Mouse (Mus musculus) thymus, adult 2 months (tissue): ENCODE data around the gene Kifc3. TPM values are rescaled to one million over a fixed set of nuclear protein-coding genes. Genes with fewer than 3 reads are reported as not detected.
"Not testable (repeated sequence)": the region's sequence is repeated elsewhere in the genome, so short reads cannot be mapped to it uniquely, and the experiment has no call there.

ENCODE experiments used
- DNase-seq: peaks from one replicate; pipeline ENCODE4 v3.0.0; 2021
- H3K27ac ChIP-seq: fragments of 200-500 bp; 2 replicates; pipeline ENCODE4 v1.5.1; 2012; ENCODE audit warnings: low read length, control low read depth; ENCODE audit not compliant: control insufficient read depth, insufficient read depth
- H3K27me3 ChIP-seq: fragments of 200-500 bp; 2 replicates; pipeline ENCODE4 v1.6.1; 2012; ENCODE audit warnings: mild to moderate bottlenecking, low read length, moderate library complexity, mixed read lengths; ENCODE audit not compliant: control insufficient read depth, insufficient read depth
- H3K36me3 ChIP-seq: fragments of 200-500 bp; 2 replicates; pipeline ENCODE4 v1.6.1; 2012; ENCODE audit warnings: mild to moderate bottlenecking, low read length, moderate library complexity; ENCODE audit not compliant: control insufficient read depth, insufficient read depth
- H3K4me1 ChIP-seq: fragments of 200-500 bp; replicated peaks from 2 replicates; pipeline ENCODE4 v1.6.1; 2012; ENCODE audit warnings: low read length; ENCODE audit not compliant: control insufficient read depth, insufficient read depth
- H3K4me3 ChIP-seq: fragments of 200-500 bp; 2 replicates; pipeline ENCODE4 v1.5.1; 2012; ENCODE audit warnings: mild to moderate bottlenecking, low read length, control low read depth, moderate library complexity; ENCODE audit not compliant: control insufficient read depth, insufficient read depth
- CTCF ChIP-seq: fragments of 200-500 bp; IDR thresholded peaks from 2 replicates; pipeline ENCODE4 v1.5.1; 2012; ENCODE audit warnings: mild to moderate bottlenecking, control low read depth, low read length, moderate library complexity, borderline replicate concordance; ENCODE audit not compliant: control insufficient read depth, poor library complexity, insufficient read depth; ENCODE audit errors: extremely low read depth
- POLR2A ChIP-seq: fragments of 200-500 bp; IDR thresholded peaks from 2 replicates; pipeline ENCODE4 v1.6.1; 2012; ENCODE audit warnings: mild to moderate bottlenecking, low read length, control low read depth, moderate library complexity; ENCODE audit not compliant: control insufficient read depth, poor library complexity, insufficient read depth; ENCODE audit errors: extremely low read depth
- WGBS: fragments of 180-500 bp; shearing (Covaris S2); methylation state at CpG from one replicate; pipeline ENCODE4 v1.1.7; 2018; 5-methylcytosine and 5-hydroxymethylcytosine counted together
- polyA plus RNA-seq: library from polyadenylated mRNA; depleted of rRNA; stranded (reverse); fragments of >200 nt; gene quantifications from 2 replicates; pipeline ENCODE4 v1.2.3, GENCODE M21; 2012

The Kifc3 gene
- polyA plus RNA-seq, 1 experiment, result 19.1 TPM

DNA sequence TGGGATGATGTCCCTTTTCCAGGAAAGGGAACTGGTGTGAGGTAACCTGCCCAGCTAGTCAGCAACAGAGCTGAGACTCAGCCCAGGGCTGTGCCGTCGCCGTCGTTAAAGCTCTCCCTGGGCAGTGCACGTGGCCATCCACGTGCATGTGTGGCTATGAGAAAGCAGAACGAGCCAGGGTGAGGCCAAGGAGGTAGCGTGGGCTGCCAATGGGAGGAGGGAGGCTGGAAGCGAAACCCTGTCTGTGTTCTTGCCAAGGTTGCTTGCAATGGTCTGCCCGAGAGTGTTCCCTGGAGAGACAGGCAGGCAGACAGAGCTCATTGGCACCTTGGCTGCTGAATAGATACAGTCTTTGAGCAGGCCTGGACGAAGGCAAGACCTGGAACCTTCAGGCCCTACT lies 36.7 kb downstream of the Kifc3 start:
- H3K4me1 ChIP-seq, result 0 out of 2 replicates have a peak, but pooled peaks cover 3% of the 10 kb centered on the region
- H3K27me3 ChIP-seq, result no peaks in the 10 kb centered on the region
- no peak overlapping the region for H3K27ac ChIP-seq
- WGBS, result 42% methylated on average over 11 of the region's 11 CpGs
- no peak overlapping the region for H3K4me3 ChIP-seq
- no peak for DNase-seq
- TF ChIP-seq CTCF (no peak), POLR2A (no peak)
- H3K36me3 ChIP-seq, result no peaks in the 10 kb centered on the region

DNA sequence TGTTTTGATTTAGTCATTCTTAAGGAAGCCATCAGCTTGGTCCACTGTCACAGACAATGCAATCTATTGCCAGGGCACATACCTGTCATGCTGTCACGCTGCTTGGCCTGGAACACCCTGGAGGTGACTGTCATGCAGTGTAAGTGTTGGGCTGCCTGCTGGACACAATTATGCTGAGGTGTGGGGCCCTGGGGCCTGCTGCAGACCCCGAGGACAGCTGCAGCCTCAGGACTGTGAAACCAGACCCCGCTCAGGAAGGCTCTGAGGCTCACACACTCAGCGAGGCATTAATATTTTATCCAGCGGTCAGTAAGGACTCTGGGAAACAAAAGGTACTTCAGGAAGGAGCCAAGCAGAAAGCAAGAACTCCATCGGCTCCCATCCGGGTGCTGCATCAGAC lies 38.1 kb downstream of the Kifc3 start:
- no peak for DNase-seq
- H3K27me3 ChIP-seq, result no peaks in the 10 kb centered on the region
- 85% methylated on average over 7 of the region's 7 CpGs for WGBS

DNA sequence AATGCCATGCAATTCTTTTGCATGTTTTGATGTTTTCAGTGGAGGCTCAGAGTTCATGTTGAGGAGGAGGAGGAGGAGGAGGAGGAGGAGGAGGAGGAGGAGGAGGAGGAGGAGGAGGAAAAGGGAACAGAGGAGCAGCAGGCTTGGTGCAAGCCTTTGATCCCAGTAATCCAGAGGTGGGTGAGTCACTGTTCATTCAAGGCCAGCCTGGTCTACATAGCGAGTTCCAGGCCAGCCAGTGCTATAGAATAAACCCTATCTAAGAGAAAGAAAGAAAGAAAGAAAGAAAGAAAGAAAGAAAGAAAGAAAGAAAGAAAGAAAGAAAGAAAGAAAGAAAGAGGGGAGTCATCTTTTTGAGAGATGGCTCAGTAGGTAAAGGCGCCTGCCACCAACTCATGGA lies 38.6 kb downstream of the Kifc3 start:
- H3K27ac ChIP-seq, H3K4me3 ChIP-seq, DNase-seq, H3K4me1 ChIP-seq, H3K36me3 ChIP-seq, H3K27me3 ChIP-seq: not testable (repeated sequence)
- 94% methylated on average over 2 of the region's 2 CpGs for WGBS

More for the DNA sequence above, 38.1 kb downstream of the Kifc3 start:
- Histone ChIP-seq H3K27ac (no peak overlapping the region), H3K36me3 (no peaks in the 10 kb centered on the region), H3K4me3 (no peak overlapping the region), H3K4me1 (0 out of 2 replicates have a peak, but pooled peaks cover 3% of the 10 kb centered on the region)
- TF ChIP-seq CTCF (no peak), POLR2A (no peak)

DNA sequence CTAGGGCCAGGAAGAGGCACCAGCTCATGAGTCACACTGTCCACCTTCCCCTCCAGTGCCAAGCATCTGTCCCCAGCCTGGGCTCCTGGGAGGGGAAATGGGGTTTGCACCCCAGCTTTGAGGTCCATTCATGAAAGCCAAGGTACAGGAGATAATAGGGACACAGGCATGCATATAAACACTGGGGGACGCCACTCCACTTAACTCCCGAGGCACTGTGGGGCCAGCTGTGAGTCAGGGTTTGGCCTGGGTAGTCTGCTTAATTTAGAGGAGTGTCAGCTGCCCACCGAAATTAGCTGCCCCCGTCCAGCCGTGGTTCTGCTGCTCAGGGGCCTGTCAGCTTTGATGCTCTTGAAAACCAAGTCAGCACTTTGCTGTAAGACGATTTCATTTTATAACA lies 39.8 kb downstream of the Kifc3 start:
- H3K27me3 ChIP-seq, result no peaks in the 10 kb centered on the region
- no peak for DNase-seq
- no peaks in the 10 kb centered on the region for H3K36me3 ChIP-seq
- no peak overlapping the region for H3K4me3 ChIP-seq
- H3K27ac ChIP-seq, result no peak overlapping the region
- 0 out of 2 replicates have a peak, but pooled peaks cover 3% of the 10 kb centered on the region for H3K4me1 ChIP-seq
- 83% methylated on average over 6 of the region's 6 CpGs for WGBS
- TF ChIP-seq POLR2A (no peak), CTCF (no peak)

DNA sequence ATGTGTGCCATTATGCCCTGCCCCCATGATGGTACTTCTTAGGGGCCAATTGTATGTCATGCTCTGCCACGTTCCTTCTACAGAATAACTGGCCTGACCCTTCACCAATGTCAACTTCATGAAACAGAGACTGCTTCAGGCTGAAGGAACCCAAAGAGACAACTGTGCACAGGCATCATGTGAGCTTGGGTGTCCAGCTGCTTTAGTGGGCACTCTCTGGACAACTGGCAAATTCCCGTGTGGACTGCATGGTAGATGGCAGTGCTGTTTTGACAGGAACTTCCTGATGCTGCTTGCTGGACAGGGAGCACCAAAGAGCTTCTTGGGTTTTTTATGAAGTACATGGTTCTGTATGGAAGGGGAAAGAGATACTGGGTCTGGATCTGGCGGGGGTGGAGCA lies 43.3 kb downstream of the Kifc3 start:
- H3K4me1 ChIP-seq, result peaks cover 12% of the 10 kb centered on the region
- DNase-seq, result no peak
- TF ChIP-seq CTCF, result no peak
- no peak for TF ChIP-seq POLR2A
- no peak overlapping the region for H3K4me3 ChIP-seq
- no peaks in the 10 kb centered on the region for H3K27me3 ChIP-seq
- 88% methylated on average over 3 of the region's 3 CpGs for WGBS
- no peak overlapping the region for H3K27ac ChIP-seq
- H3K36me3 ChIP-seq, result no peaks in the 10 kb centered on the region

DNA sequence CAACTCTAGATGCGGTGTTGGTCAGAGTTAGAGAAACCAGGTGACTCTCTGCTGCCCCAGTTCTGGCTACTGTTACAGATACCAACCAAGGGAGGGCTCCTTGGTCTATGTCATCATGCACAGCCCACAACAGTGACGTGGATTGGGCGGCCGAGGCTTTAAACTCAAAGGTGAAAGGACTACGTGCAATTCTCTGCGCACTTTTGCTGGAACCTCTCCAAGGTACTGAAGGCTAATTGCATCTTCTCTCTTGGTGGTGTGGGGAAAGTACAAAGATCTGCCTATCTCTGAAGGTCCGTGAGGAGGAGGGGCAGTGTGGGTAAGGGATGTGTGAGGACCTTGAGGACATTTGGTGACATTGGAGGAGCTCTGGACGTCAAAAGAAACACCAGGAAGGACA lies 44.0 kb downstream of the Kifc3 start:
- H3K27ac ChIP-seq, result no peak overlapping the region
- peaks cover 12% of the 10 kb centered on the region for H3K4me1 ChIP-seq
- H3K4me3 ChIP-seq, result no peak overlapping the region
- H3K27me3 ChIP-seq, result no peaks in the 10 kb centered on the region
- TF ChIP-seq CTCF (no peak), POLR2A (no peak)
- no peak for DNase-seq
- no peaks in the 10 kb centered on the region for H3K36me3 ChIP-seq
- 87% methylated on average over 8 of the region's 8 CpGs for WGBS

DNA sequence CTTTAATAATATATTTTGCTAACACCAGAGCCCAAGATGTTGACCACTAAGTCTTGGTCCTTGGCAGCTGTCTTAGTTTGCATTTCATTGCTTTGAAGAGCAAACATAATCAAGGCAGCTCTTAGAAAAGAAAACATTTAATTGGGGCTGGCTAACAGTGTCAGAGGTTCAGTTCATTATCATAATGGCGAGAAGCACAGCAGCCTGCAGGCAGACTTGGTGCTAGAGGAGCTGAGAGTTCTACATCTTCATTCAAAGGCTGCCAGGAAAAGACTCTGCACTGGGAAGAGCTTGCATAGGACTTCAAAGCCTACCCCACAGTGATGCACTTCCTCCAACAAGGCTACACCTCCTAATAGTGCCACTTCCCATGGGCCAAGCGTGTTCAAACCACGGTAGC lies 45.5 kb downstream of the Kifc3 start:
- WGBS, result 53% methylated on average over 3 of the region's 3 CpGs
- H3K4me1 ChIP-seq, result peaks cover 14% of the 10 kb centered on the region

More for the DNA sequence above, 45.5 kb downstream of the Kifc3 start:
- H3K27me3 ChIP-seq, result no peaks in the 10 kb centered on the region
- H3K27ac ChIP-seq, result no peak overlapping the region
- no peaks in the 10 kb centered on the region for H3K36me3 ChIP-seq
- DNase-seq, result no peak
- no peak overlapping the region for H3K4me3 ChIP-seq
- TF ChIP-seq POLR2A, result no peak
- no peak for TF ChIP-seq CTCF
